ENCODE assay signal across 38 mouse cellular contexts in the genomic region with DNA sequence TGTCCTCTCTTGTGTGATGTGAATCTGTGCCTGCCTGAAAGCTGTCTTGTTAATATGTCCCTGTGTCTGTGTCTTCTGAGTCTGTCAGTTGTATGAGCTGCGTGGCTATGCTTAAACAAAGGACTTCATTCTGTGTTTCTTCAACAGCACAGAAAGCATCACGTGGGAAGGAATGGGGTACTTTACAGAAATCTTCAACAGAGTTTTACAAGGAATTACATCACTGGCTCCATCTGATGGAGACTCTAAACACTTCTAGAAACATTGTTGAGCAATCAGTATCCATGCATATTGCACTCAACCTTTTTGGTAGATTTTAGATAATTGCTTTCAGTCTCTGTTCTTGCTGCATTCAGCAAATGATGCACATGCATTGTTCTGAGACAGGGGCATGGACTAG. TPM values are rescaled to one million over a fixed set of nuclear protein-coding genes. Genes with fewer than 3 reads are reported as not detected.
A peak's percentile ranks its signal among the peaks of the same experiment; 100 is the strongest.
DNase-seq lines count a peak whose midpoint lies in the region; ATAC-seq and TF ChIP-seq lines count a peak whose summit lies in the region.
"Had no signal": no experiment of that assay in that cellular context is flagged by ENCODE, and none has a peak within 500 bp of the region (broad histone marks: within the 10 kb centered on the region; RNA-seq: fewer than 3 reads in every experiment).

No protein-coding gene starts in this region.

- no peak overlapping the region for H3K4me2 ChIP-seq in forebrain, embryonic 13.5 days
- no peak overlapping the region for H3K4me2 ChIP-seq in hindbrain, postnatal 0 days (ENCODE audit: low read depth, low read length)
- H3K4me2 ChIP-seq: embryonic facial prominence, embryonic 12.5 days; heart, embryonic 11.5 days; liver, embryonic 12.5 days; midbrain, embryonic 13.5 days; stomach, embryonic 15.5 days had no signal

- no peaks in the 10 kb centered on the region for H3K4me1 ChIP-seq in forebrain, embryonic 13.5 days
- H3K4me1 ChIP-seq in forebrain, embryonic 10.5 days: peaks cover 13% of the 10 kb centered on the region
- H3K4me1 ChIP-seq in hindbrain, postnatal 0 days (ENCODE audit: insufficient read depth, low read length): no peaks in the 10 kb centered on the region
- H3K4me1 ChIP-seq: embryonic facial prominence, embryonic 12.5 days; stomach, embryonic 15.5 days had no signal

- TF ChIP-seq CTCF in layer of hippocampus, adult 2 months (conservative IDR thresholded peaks at IDR 0.05): no peak
- no peak for TF ChIP-seq CTCF in brain, embryonic 14.5 days (IDR thresholded peaks at IDR 0.05; ENCODE audit: borderline replicate concordance, extremely low read depth, insufficient read depth, insufficient read length)
- peak; percentile 26; the same call in 1 of the 2 replicates for TF ChIP-seq CTCF in hindbrain, postnatal 0 days (IDR thresholded peaks at IDR 0.05; ENCODE audit: low read depth)

- DNase-seq in forebrain, embryonic 10.5 days (ENCODE audit: extremely low spot score, low spot score): no peak
- no peak for DNase-seq in layer of hippocampus, adult 2 months (ENCODE audit: low spot score in 2 of 2)
- no peak for DNase-seq in layer of hippocampus, adult 9-10 months (ENCODE audit: low spot score)
- peak; percentile 37 for DNase-seq in brain, embryonic 14.5 days (ENCODE audit: low read depth)
- DNase-seq in hindbrain, postnatal 0 days (ENCODE audit: low spot score): peak; percentile 18
- no peak for DNase-seq in layer of hippocampus, postnatal 36 days
- no peak for DNase-seq in heart, postnatal 10 days
- DNase-seq: adrenal gland, postnatal 25 days; cerebellum, adult 8-10 months; cerebellum, postnatal 36 days; gastrocnemius, postnatal 14 days; heart, adult 18-20 months; heart, postnatal 4 days; kidney, adult 11 months; kidney, postnatal 14 days; left cerebral cortex, postnatal 4 days; liver, postnatal 0 days; lung, postnatal 10 days; right cerebral cortex, postnatal 25 days; thymus, adult 18-20 months; thymus, postnatal 25 days had no signal

- H3K27me3 ChIP-seq in forebrain, embryonic 13.5 days: no peaks in the 10 kb centered on the region
- H3K27me3 ChIP-seq in forebrain, embryonic 10.5 days (ENCODE audit: poor library complexity, severe bottlenecking): no peaks in the 10 kb centered on the region
- no peaks in the 10 kb centered on the region for H3K27me3 ChIP-seq in hindbrain, postnatal 0 days (ENCODE audit: insufficient read depth, low read length)
- H3K27me3 ChIP-seq: embryonic facial prominence, embryonic 12.5 days; liver, embryonic 12.5 days; midbrain, embryonic 13.5 days; stomach, embryonic 15.5 days had no signal

- no peak for TF ChIP-seq POLR2A in brain, embryonic 14.5 days (IDR thresholded peaks at IDR 0.05; ENCODE audit: borderline replicate concordance, extremely low read depth, insufficient read depth, insufficient read length, poor library complexity, severe bottlenecking)

- peaks cover 16% of the 10 kb centered on the region; the same call in 1 of the 2 replicates for H3K36me3 ChIP-seq in forebrain, embryonic 13.5 days (ENCODE audit: poor library complexity, severe bottlenecking)
- peaks cover 10% of the 10 kb centered on the region for H3K36me3 ChIP-seq in forebrain, embryonic 10.5 days (replicated peaks)
- H3K36me3 ChIP-seq in hindbrain, postnatal 0 days (ENCODE audit: insufficient read depth, low read length): peaks cover 13% of the 10 kb centered on the region; the same call in 1 of the 2 replicates

- H3K9me3 ChIP-seq in forebrain, embryonic 13.5 days (replicated peaks): no peaks in the 10 kb centered on the region
- no peaks in the 10 kb centered on the region for H3K9me3 ChIP-seq in forebrain, embryonic 10.5 days
- no peaks in the 10 kb centered on the region for H3K9me3 ChIP-seq in hindbrain, postnatal 0 days (ENCODE audit: low read length)
- H3K9me3 ChIP-seq: embryonic facial prominence, embryonic 12.5 days; liver, embryonic 12.5 days; midbrain, embryonic 13.5 days; stomach, embryonic 15.5 days had no signal

- H3K4me3 ChIP-seq in forebrain, embryonic 13.5 days: no peak overlapping the region
- no peak overlapping the region for H3K4me3 ChIP-seq in forebrain, embryonic 10.5 days
- H3K4me3 ChIP-seq in layer of hippocampus, adult 2 months: no peak overlapping the region
- no peak overlapping the region for H3K4me3 ChIP-seq in hindbrain, postnatal 0 days (ENCODE audit: low read length)
- H3K4me3 ChIP-seq: embryonic facial prominence, embryonic 12.5 days; erythroblast, embryonic 14.5 days; liver, embryonic 12.5 days; midbrain, embryonic 13.5 days; stomach, embryonic 15.5 days had no signal

- intact Hi-C loops in heart, postnatal 10 days (cut with DNase I): no loop called here

- WGBS in forebrain, embryonic 13.5 days: 47% methylated on average over 2 of the region's 2 CpGs
- 78% methylated on average over 2 of the region's 2 CpGs for WGBS in forebrain, embryonic 10.5 days
- 43% methylated on average over 2 of the region's 2 CpGs for WGBS in hindbrain, postnatal 0 days

- H3K27ac ChIP-seq in forebrain, embryonic 13.5 days: peak overlapping the region; percentile 42; the same call in 1 of the 2 replicates
- no peak overlapping the region for H3K27ac ChIP-seq in forebrain, embryonic 10.5 days
- peak overlapping the region; percentile 32 for H3K27ac ChIP-seq in layer of hippocampus, adult 2 months
- no peak overlapping the region for H3K27ac ChIP-seq in hindbrain, postnatal 0 days
- H3K27ac ChIP-seq: embryonic facial prominence, embryonic 12.5 days; liver, embryonic 12.5 days; macrophage; midbrain, embryonic 13.5 days; stomach, embryonic 15.5 days had no signal

- peak; percentile 23; the same call in 1 of the 2 replicates for ATAC-seq in forebrain, embryonic 13.5 days
- ATAC-seq in hindbrain, postnatal 0 days: peak; percentile 43; the same call in 1 of the 2 replicates
- ATAC-seq: inflammation-experienced regulatory T-cells, adult 6 months; liver, embryonic 12.5 days; liver, postnatal 0 days; midbrain, embryonic 13.5 days had no signal

- no peak overlapping the region for H3K9ac ChIP-seq in forebrain, embryonic 13.5 days
- no peak overlapping the region for H3K9ac ChIP-seq in hindbrain, postnatal 0 days (replicated peaks; ENCODE audit: low read length)
- H3K9ac ChIP-seq: embryonic facial prominence, embryonic 12.5 days; liver, embryonic 12.5 days; liver, postnatal 0 days; midbrain, embryonic 13.5 days; stomach, embryonic 15.5 days had no signal

RNA-seq across cellular contexts. Expression of a gene that starts 37.8 kb away (rescaled TPM):
- not detected in 2 replicates for polyA plus RNA-seq in forebrain, embryonic 13.5 days (2015; fragmentation: Nextera tagmentation; extraction: Ambion mirVana)
- polyA plus RNA-seq in forebrain, embryonic 10.5 days (2016; fragmentation: Nextera tagmentation; extraction: Ambion mirVana): not detected in 2 replicates
- total RNA-seq in layer of hippocampus, adult 2 months (2021): not detected
- polyA plus RNA-seq in brain, embryonic 14.5 days (2012; rRNA removed): not detected in 2 replicates
- total RNA-seq in hindbrain, postnatal 0 days (2014; rRNA removed): not detected in 2 replicates
- polyA plus RNA-seq in hindbrain, postnatal 0 days (2015; fragmentation: Nextera tagmentation; extraction: Ambion mirVana): 0.05 TPM in 1 of 2 replicates, not detected in the other
- total RNA-seq in layer of hippocampus, postnatal 36 days (2021): not detected
- under 1 TPM; 0.12 to 0.37 TPM for total RNA-seq in heart, postnatal 10 days (2021)
- total RNA-seq: adrenal gland, adult 18-20 months; adrenal gland, postnatal 25 days; gastrocnemius, postnatal 14 days; layer of hippocampus, postnatal 14 days; left cerebral cortex, adult 8-10 months; left cerebral cortex, postnatal 4 days; megakaryocyte-erythroid progenitor cell, adult 5-6 weeks; MEL; neutrophil, adult 5-6 weeks had no signal
- polyA plus RNA-seq: erythroblast, embryonic 14.5 days; kidney, embryonic 14.5 days; liver, embryonic 12.5 days; liver, postnatal 0 days; macrophage; midbrain, embryonic 13.5 days; neural tube, embryonic 11.5 days had no signal

Comparison
In these comparisons a context has a peak if more than half of its experiments do, and no peak if none do; other contexts are left out.
1. H3K27ac ChIP-seq: peak in forebrain, embryonic 13.5 days (single experiment) and layer of hippocampus, adult 2 months (single experiment); none in forebrain, embryonic 10.5 days (single experiment) and hindbrain, postnatal 0 days (single experiment).
2. DNase-seq: peak in brain, embryonic 14.5 days (single experiment) and hindbrain, postnatal 0 days (single experiment); none in forebrain, embryonic 10.5 days (single experiment), layer of hippocampus, adult 2 months (0 of 2), layer of hippocampus, adult 9-10 months (single experiment), layer of hippocampus, postnatal 36 days (0 of 2) and heart, postnatal 10 days (0 of 2).